Mouse (Mus musculus) brain, embryonic 14.5 days (tissue): ENCODE results near the gene Gpc3.

Experiments
- CTCF ChIP-seq: fragments of 200-500 bp; IDR thresholded peaks from 2 replicates; pipeline ENCODE4 v1.5.1; 2012; ENCODE audit warnings: inconsistent platforms, mild to moderate bottlenecking, moderate library complexity, borderline replicate concordance; ENCODE audit not compliant: insufficient read depth, insufficient read length; ENCODE audit errors: extremely low read depth
- POLR2A ChIP-seq: fragments of 200-500 bp; IDR thresholded peaks from 2 replicates; pipeline ENCODE4 v1.6.1; 2012; ENCODE audit warnings: mild to moderate bottlenecking, inconsistent platforms, borderline replicate concordance; ENCODE audit not compliant: poor library complexity, insufficient read depth, insufficient read length, severe bottlenecking; ENCODE audit errors: extremely low read depth

GRCm38 (mm10) chrX:52305226-52305625 is 308.5 kb downstream of the Gpc3 start:
- TF ChIP-seq POLR2A = no peak
- no peak for TF ChIP-seq CTCF
